Comparison of ENCODE assay signal across 17 mouse cellular contexts in the genomic region with DNA sequence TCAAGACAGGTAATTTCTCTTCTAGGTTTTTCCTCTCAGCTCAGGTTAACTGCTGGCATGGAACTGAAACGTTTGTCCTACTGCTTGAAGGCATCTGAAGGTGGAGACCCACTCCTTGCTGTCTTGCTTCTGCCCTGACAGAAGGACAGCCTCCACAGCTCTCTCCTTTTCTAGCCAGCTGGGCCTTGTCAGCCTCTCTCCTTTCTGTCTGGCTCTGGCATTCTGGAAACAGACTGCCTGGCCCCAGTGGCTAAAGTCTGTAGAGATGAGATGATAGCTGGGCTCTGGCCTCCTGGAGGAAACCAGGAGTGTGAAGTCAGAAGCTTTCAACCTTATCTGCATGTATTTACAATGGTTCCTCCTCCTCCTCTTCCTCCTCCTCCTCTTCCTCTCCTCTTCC. TPM values are rescaled to one million over a fixed set of nuclear protein-coding genes. Genes with fewer than 3 reads are reported as not detected.
DNase-seq lines count a peak whose midpoint lies in the region; ATAC-seq and TF ChIP-seq lines count a peak whose summit lies in the region.
"Had no signal": no experiment of that assay in that cellular context is flagged by ENCODE, and none has a peak within 500 bp of the region (broad histone marks: within the 10 kb centered on the region; RNA-seq: fewer than 3 reads in every experiment).

No protein-coding gene starts in this region.

- no peak overlapping the region for H3K4me3 ChIP-seq in intestine, embryonic 14.5 days (ENCODE audit: low read depth, low read length)
- no peak overlapping the region for H3K4me3 ChIP-seq in intestine, postnatal 0 days (ENCODE audit: low read depth, low read length)
- no peak overlapping the region for H3K4me3 ChIP-seq in midbrain, embryonic 12.5 days
- no peak overlapping the region for H3K4me3 ChIP-seq in midbrain, embryonic 13.5 days (replicated peaks)
- H3K4me3 ChIP-seq: limb, embryonic 10.5 days; liver, embryonic 15.5 days had no signal

- no peaks in the 10 kb centered on the region for H3K27me3 ChIP-seq in intestine, embryonic 14.5 days (replicated peaks; ENCODE audit: control insufficient read depth, insufficient read depth, low read length)
- H3K27me3 ChIP-seq in intestine, postnatal 0 days (replicated peaks; ENCODE audit: control insufficient read depth, insufficient read depth, low read length): no peaks in the 10 kb centered on the region
- no peaks in the 10 kb centered on the region for H3K27me3 ChIP-seq in midbrain, embryonic 12.5 days
- no peaks in the 10 kb centered on the region for H3K27me3 ChIP-seq in midbrain, embryonic 13.5 days
- H3K27me3 ChIP-seq: liver, embryonic 15.5 days had no signal

- WGBS in intestine, embryonic 14.5 days: 25% methylated on average over 1 of the region's 1 CpGs
- WGBS in intestine, postnatal 0 days: 37% methylated on average over 1 of the region's 1 CpGs
- 70% methylated on average over 1 of the region's 1 CpGs for WGBS in midbrain, embryonic 12.5 days
- WGBS in midbrain, embryonic 13.5 days: 83% methylated on average over 1 of the region's 1 CpGs

- peaks cover 13% of the 10 kb centered on the region for H3K4me1 ChIP-seq in intestine, embryonic 14.5 days (replicated peaks; ENCODE audit: control insufficient read depth, insufficient read depth, low read length)
- peaks cover 4% of the 10 kb centered on the region; the same call in 1 of the 2 replicates for H3K4me1 ChIP-seq in intestine, postnatal 0 days (replicated peaks; ENCODE audit: control insufficient read depth, insufficient read depth, low read length)
- H3K4me1 ChIP-seq in midbrain, embryonic 12.5 days: no peaks in the 10 kb centered on the region
- no peaks in the 10 kb centered on the region for H3K4me1 ChIP-seq in midbrain, embryonic 13.5 days (replicated peaks)

- no peak for DNase-seq in intestine, embryonic 14.5 days (ENCODE audit: low spot score)
- peak; percentile 62 to 65 for DNase-seq in kidney, postnatal 4 days
- DNase-seq in lung, postnatal 36 days: peak; percentile 63
- DNase-seq in layer of hippocampus, postnatal 14 days (ENCODE audit: low spot score in 2 of 2): no peak
- DNase-seq in yolk sac, embryonic 10.5 days (ENCODE audit: low spot score): no peak
- DNase-seq: adrenal gland, postnatal 25 days; cerebellum, postnatal 10 days; midbrain, embryonic 14.5 days; right cerebral cortex, postnatal 14 days; thymus, adult 18-20 months had no signal

- H3K36me3 ChIP-seq in intestine, embryonic 14.5 days (ENCODE audit: control insufficient read depth, insufficient read depth, low read length): no peaks in the 10 kb centered on the region
- H3K36me3 ChIP-seq in intestine, postnatal 0 days (ENCODE audit: control insufficient read depth, insufficient read depth): no peaks in the 10 kb centered on the region
- H3K36me3 ChIP-seq in midbrain, embryonic 12.5 days: no peaks in the 10 kb centered on the region
- H3K36me3 ChIP-seq in midbrain, embryonic 13.5 days: no peaks in the 10 kb centered on the region
- H3K36me3 ChIP-seq: G1E; limb, embryonic 10.5 days; liver, embryonic 15.5 days had no signal

- H3K4me2 ChIP-seq in intestine, embryonic 14.5 days (ENCODE audit: low read length): no peak overlapping the region
- no peak overlapping the region for H3K4me2 ChIP-seq in intestine, postnatal 0 days (replicated peaks; ENCODE audit: low read depth)
- no peak overlapping the region for H3K4me2 ChIP-seq in midbrain, embryonic 12.5 days (replicated peaks)
- no peak overlapping the region for H3K4me2 ChIP-seq in midbrain, embryonic 13.5 days (replicated peaks)
- H3K4me2 ChIP-seq: liver, embryonic 15.5 days had no signal

- 0 out of 2 replicates have a peak overlapping the region, but pooled peaks have one; percentile 27 for H3K27ac ChIP-seq in intestine, embryonic 14.5 days (ENCODE audit: low read depth)
- H3K27ac ChIP-seq in intestine, postnatal 0 days (ENCODE audit: low read depth, low read length): no peak overlapping the region
- H3K27ac ChIP-seq in midbrain, embryonic 12.5 days (replicated peaks): no peak overlapping the region
- no peak overlapping the region for H3K27ac ChIP-seq in midbrain, embryonic 13.5 days
- H3K27ac ChIP-seq: limb, embryonic 10.5 days; liver, embryonic 15.5 days had no signal

- no peaks in the 10 kb centered on the region for H3K9me3 ChIP-seq in intestine, embryonic 14.5 days (ENCODE audit: control insufficient read depth, low read length)
- H3K9me3 ChIP-seq in intestine, postnatal 0 days (ENCODE audit: control insufficient read depth): no peaks in the 10 kb centered on the region
- no peaks in the 10 kb centered on the region for H3K9me3 ChIP-seq in midbrain, embryonic 12.5 days
- no peaks in the 10 kb centered on the region for H3K9me3 ChIP-seq in midbrain, embryonic 13.5 days
- H3K9me3 ChIP-seq: G1E; limb, embryonic 10.5 days; liver, embryonic 15.5 days had no signal

- no peak overlapping the region for H3K9ac ChIP-seq in intestine, embryonic 14.5 days (ENCODE audit: low read length)
- H3K9ac ChIP-seq in intestine, postnatal 0 days (ENCODE audit: low read depth, low read length): no peak overlapping the region
- 0 out of 2 replicates have a peak overlapping the region, but pooled peaks have one; percentile 0 for H3K9ac ChIP-seq in midbrain, embryonic 12.5 days (replicated peaks)
- no peak overlapping the region for H3K9ac ChIP-seq in midbrain, embryonic 13.5 days (replicated peaks)
- H3K9ac ChIP-seq: liver, embryonic 15.5 days had no signal

- ATAC-seq in intestine, embryonic 14.5 days (replicated peaks; ENCODE audit: low FRiP score, low TSS enrichment, low read depth): no peak
- no peak for ATAC-seq in intestine, postnatal 0 days
- ATAC-seq in midbrain, embryonic 12.5 days (ENCODE audit: low FRiP score, low read depth): no peak
- no peak for ATAC-seq in midbrain, embryonic 13.5 days
- ATAC-seq: inflammation-experienced regulatory T-cells, adult 6 months had no signal

- no peak for TF ChIP-seq CTCF in intestine, postnatal 0 days (IDR thresholded peaks at IDR 0.05; ENCODE audit: low read depth)

RNA-seq across cellular contexts. Expression of gene Oaz2, which starts 17.8 kb away (rescaled TPM):
- polyA plus RNA-seq in intestine, embryonic 14.5 days (2014; fragmentation: Nextera tagmentation; extraction: Ambion mirVana): 166 and 184 TPM in 2 replicates
- polyA plus RNA-seq in intestine, postnatal 0 days (2015; fragmentation: Nextera tagmentation; extraction: Ambion mirVana): 141 and 152 TPM in 2 replicates
- 262 and 269 TPM in 2 replicates for polyA plus RNA-seq in midbrain, embryonic 12.5 days (2016; fragmentation: Nextera tagmentation; extraction: Ambion mirVana)
- polyA plus RNA-seq in midbrain, embryonic 13.5 days (2015; fragmentation: Nextera tagmentation; extraction: Ambion mirVana): 333 and 366 TPM in 2 replicates
- total RNA-seq in layer of hippocampus, postnatal 14 days (2021): 100 to 1,000 TPM; 213 to 221 TPM

RNA-seq across cellular contexts. Expression of gene Rbpms2, which starts 20.5 kb away (rescaled TPM):
- polyA plus RNA-seq in intestine, embryonic 14.5 days (2014; fragmentation: Nextera tagmentation; extraction: Ambion mirVana): 28.2 and 32.3 TPM in 2 replicates
- 21.4 and 22.1 TPM in 2 replicates for polyA plus RNA-seq in intestine, postnatal 0 days (2015; fragmentation: Nextera tagmentation; extraction: Ambion mirVana)
- polyA plus RNA-seq in midbrain, embryonic 12.5 days (2016; fragmentation: Nextera tagmentation; extraction: Ambion mirVana): 11.5 and 12.8 TPM in 2 replicates
- polyA plus RNA-seq in midbrain, embryonic 13.5 days (2015; fragmentation: Nextera tagmentation; extraction: Ambion mirVana): 4.5 and 4.9 TPM in 2 replicates
- total RNA-seq in layer of hippocampus, postnatal 14 days (2021): 1 to 10 TPM; 2.1 to 2.3 TPM

Comparison
In these comparisons a context has a peak if more than half of its experiments do, and no peak if none do; other contexts are left out.
1. DNase-seq: peak in kidney, postnatal 4 days (2 of 2) and lung, postnatal 36 days (single experiment); none in intestine, embryonic 14.5 days (single experiment), layer of hippocampus, postnatal 14 days (0 of 2) and yolk sac, embryonic 10.5 days (single experiment).